Mouse (Mus musculus) megakaryocyte, embryonic 14.5 days (primary cell): ENCODE data around the gene Rab28.

Source experiments
- FLI1 ChIP-seq: IDR thresholded peaks from 2 replicates; pipeline ENCODE4 v1.6.1; 2012; ENCODE audit warnings: low read length, inconsistent platforms, mixed read lengths
- GATA1 ChIP-seq: IDR thresholded peaks from 3 replicates; pipeline ENCODE4 v1.6.1; 2012; ENCODE audit warnings: mixed read lengths, low read length, inconsistent platforms, borderline replicate concordance

DNA sequence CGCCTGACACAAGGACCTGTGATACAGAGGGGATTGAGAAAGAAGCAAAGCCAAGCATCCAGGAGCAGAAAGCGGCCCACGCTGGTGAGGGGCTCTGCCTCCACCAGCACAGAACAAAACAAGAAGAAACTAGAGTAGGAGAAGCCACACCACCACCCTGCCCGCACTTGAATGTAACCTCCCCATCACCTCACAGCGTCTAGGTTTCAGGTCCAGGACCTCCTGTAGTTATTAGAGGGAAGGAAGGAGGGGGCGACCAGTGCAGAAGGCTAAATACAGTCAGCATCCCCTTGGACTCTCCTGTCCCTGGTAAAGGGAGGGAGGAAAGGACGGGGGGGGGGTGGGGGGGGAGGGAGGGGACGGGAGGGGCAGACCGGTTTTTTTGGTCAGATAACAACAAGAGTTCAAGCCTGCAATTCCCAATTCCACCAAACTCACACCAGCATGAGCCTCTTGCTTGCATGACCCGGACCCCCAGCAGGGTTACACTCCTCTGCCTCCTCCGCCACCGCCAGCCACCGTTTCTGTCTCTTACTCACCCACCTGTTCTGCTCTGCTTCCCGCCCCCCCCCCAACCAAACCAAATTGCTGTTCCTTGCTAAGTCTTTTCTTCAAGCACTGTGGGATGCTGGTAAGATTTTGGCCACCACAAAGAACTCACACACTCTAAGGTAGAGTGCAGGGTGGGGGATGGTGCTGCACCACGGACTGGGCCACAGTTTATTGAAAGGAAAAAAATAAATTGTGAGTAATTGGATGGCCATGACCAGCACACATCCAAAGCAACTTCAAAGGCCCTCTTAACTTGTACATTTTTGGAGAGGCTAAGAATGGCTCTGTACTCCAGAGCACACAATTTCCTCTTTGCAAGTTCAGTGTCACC lies 37.2 kb upstream of the Rab28 start:
- TF ChIP-seq GATA1, result no peak
- no peak for TF ChIP-seq FLI1
